Mouse (Mus musculus) thymus, postnatal 14 days (tissue): ENCODE data around the gene Gba.

ENCODE experiments used
- DNase-seq: peaks from one replicate; pipeline ENCODE4 v3.0.0; 2021

Gba gene

DNA sequence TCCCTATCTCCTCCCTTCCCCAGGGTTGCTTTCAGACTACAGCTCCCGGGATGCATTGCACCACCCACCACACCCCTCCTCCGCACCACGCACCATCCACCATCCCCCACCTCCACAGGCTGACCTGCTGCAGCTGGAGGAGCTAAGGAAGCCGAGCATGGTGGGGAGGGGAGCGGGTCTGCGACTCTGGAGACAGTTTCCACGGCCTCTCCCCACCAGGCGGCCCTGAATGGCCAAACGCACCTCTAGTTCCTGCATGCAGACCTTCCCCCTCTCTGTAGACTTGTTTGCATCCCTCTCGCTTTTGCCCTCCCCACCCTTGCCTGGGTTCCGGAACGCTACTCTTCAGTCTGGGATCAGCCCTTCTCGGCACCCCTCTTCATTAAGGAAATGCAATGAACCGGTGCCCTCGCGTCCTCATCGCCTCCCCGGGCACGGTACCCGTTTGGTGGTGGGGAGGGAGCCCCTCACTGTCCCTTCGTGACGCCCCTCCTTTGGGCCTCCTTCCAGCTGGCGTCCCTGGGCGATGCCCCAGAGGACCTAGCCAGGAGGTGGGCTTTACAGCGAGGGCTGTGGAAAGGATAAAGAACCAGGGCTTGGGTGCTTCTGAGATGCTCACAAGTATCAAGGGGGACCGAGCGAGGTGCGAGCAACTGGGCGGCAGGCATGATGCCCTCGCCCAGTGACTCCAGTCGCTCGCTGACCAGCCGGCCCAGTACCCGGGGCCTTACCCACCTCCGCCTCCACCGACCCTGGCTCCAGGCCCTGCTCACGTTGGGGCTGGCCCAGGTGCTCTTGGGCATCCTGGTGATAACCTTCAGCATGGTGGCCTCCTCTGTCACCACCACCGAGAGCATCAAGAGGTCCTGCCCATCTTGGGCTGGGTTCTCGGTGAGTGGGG, 19.4 kb upstream of the Gba start, which contains the start of gene Fam189b:
TSS of gene Fam189b (plus strand) at position 86 of the 901 bp plus-strand sequence.
- peak; percentile 92 for DNase-seq

- DNase-seq, result peak; percentile 31
Observed at GRCm38 (mm10) chr3:89183959-89184315, 18.8 kb upstream of the Gba start.

DNA sequence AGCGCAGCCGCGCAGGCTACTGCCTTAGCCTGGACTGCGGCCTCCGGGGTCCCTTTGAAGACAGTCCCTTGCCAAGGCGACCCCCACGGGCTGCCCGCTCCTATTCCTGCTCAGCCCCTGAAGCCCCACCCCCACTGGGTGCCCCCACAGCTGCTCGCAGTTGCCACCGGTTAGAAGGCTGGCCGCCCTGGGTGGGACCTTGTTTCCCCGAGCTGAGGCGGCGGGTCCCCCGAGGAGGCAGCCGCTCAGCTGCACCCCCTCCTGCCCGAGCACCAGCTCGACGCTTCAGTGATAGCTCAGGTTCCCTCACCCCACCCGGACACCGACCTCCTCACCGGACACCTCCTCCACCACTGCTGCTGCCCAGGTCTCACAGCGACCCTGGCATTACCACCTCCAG, 15.5 kb upstream of the Gba start:
- DNase-seq, result peak; percentile 89

DNA sequence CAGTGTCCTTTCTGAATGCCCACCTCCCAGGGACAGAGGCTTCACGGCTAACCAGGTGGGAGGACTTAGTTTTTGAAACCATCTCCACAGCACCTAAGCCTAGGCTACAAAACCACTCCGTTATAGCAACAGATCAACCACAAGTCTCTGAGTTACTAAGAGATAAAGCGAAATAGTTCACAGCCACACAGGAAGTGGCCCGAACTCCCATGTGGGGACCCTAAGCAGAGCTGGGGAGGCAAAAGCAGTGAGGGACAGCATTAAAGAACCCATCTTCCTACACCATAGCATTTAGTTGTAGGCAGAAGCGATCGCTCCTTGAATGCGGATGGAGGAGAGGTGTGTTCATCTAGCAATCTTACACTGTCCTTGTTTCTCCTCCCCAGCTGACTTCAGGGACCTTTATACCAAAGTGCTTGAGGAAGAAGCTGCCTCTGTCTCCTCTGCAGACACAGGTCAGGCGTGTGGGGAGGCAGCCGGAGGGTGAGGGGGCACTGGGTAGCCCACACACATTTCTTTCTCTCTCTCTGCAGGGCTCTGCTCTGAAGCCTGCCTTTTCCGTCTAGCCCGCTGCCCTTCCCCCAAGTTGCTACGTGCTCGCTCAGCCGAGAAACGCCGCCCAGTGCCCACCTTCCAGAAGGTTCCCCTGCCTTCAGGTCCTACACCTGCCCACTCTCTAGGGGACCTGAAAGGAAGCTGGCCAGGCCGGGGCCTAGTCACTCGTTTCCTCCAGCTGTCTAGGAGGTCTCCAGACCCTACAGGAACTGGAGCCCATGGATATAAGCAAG, 14.8 kb upstream of the Gba start:
- DNase-seq, result peak; percentile 76

GRCm38 (mm10) chr3:89188478-89188875, 14.3 kb upstream of the Gba start:
- DNase-seq, result peak; percentile 75

DNA sequence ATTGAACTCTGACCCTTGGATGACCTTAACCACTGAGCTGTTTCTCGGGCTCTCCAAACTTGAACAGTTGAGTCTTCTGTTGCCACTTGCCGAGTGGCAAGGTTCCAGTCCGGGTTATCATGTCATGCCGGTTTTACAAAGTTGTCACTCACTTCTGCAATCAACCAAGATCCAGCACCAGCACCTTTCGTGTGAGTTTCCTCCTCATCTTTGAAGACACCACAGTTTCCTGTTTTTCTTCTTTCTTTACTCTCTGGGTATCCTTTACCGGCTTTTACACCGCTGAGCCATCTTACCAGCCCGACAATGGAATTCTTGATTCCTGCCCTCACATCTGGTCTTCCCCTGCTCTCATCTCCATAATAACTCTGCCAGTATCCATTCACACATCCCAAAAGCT, 12.3 kb upstream of the Gba start:
- DNase-seq, result peak; percentile 62

DNA sequence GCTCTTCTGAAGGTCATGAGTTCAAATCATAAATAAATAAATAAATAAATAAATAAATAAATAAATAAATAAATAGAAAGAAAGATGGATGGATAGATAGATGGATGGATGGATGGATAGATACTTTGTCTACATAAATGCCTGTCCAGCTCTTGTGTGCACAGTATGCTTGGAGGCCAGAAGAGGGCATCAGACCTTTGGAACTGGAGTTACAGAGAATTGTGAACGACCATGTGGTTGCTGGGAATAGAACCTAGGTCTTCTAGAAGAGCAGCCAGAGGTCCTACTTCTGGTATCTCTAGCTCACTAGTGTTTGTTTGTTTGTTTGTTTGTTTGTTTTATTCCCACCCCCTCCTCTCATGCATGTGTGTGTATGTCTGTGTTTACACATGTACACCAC, 9.4 kb upstream of the Gba start:
- DNase-seq, result no peak

GRCm38 (mm10) chr3:89193853-89194252, 8.9 kb upstream of the Gba start:
- peak; percentile 78 for DNase-seq

DNA sequence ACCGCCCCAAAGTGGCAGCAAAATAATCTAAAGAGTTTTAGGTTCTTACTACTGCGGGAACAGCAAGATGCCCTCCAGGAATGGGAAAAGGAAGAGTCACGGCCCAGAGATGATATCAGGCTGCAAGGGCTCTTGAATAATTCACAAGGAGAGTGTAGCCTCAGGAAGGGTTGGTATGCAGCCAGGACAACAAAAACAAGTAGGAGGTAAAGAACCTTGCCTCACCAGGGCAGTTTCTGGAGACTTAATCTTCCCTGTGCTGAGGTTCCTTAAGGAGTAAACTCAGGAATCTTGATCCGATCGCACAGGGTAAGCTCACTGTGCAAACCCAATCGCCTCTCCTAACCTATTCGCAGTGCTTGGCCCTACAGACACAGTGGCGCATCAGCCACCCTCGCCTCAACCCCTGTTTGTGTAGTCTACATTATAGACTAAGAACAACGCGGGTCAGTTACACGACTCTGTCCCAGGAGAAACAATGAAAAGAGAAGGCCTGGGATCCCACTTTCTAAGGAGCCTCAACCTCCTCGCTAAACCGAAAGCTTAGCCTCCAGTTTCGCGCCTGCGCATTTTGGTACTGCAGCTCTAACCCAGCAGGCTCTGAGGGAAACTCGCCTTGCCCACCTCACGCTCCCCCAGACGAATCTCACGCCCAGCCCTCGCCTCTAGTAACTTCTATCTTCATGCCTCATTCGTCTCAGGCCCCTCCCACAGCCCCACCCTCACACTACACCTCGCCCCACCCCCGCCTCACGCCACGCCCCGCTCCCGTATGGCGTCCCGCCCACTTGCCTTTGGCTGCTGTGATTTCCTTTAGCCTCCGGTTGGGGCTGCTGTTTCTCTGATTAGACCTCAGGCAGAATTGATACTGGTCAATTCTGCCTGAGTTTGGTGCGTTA, 6.5 kb upstream of the Gba start:
- peak; percentile 94 for DNase-seq

GRCm38 (mm10) chr3:89199839-89200238, 2.9 kb upstream of the Gba start:
- no peak for DNase-seq

DNA sequence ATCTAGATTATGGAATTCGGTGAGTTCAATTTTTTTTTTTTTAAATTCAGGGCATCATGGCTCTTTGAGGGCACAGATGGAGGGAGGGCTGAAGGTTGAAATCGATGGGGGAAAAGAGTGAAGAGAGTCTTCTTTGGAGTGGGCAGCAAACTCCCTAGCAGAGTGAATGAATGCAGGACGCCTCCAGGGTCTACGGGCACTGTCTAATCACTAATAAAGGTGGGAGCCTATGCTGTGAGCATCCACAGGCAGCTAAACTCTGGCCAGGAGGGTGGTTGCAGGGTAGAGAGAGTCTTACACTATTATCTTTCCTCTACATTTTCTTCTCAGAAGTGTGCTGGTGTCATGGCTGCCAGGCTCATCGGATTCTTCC, 400 bp downstream of the Gba start:
- DNase-seq, result no peak

- no peak for DNase-seq
Observed at GRCm38 (mm10) chr3:89206079-89206478, 3.4 kb downstream of the Gba start.

DNA sequence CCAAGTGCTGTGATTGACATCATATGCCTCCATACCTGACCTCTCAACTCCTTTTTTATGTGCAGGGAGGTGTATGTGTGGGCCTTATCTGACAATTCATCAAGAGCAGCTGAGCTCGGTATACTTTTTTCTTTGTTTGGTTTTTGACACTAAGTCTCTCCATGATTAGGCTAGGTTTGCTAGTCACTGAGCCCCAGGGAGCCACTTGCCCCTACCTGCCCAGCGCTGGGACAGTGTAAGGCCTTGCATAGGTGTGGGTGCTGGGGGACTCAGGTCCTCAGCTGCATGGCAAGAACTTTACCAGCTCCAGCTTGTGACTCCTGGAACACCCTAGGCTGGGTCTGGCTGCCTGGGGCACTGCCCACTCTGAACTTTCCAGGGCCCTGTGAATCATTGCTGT, 4.0 kb downstream of the Gba start:
- DNase-seq, result no peak

- DNase-seq, result no peak
Observed at GRCm38 (mm10) chr3:89208075-89208657, 5.4 kb downstream of the Gba start.

GRCm38 (mm10) chr3:89208736-89209135, 6.0 kb downstream of the Gba start:
- no peak for DNase-seq

DNA sequence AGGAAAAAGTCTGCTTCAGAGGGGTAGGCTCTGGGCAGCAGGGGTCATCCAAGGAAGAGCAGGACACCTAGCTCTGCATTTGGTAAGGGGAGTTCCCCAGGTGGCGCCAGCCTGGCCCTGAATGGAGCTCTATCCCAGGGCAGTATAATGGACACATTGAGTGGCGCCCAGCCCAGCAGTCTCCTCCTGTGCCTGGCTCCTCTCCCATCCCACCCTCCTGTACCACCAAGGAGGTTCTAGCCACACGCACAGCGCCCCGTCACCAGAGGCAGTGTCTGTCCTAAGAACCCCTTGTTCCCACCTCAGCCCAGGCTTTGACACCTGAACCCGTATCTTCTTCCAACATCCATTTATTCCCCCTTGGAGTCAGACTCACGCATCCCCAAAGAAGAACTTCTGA, 7.0 kb downstream of the Gba start:
- no peak for DNase-seq

DNA sequence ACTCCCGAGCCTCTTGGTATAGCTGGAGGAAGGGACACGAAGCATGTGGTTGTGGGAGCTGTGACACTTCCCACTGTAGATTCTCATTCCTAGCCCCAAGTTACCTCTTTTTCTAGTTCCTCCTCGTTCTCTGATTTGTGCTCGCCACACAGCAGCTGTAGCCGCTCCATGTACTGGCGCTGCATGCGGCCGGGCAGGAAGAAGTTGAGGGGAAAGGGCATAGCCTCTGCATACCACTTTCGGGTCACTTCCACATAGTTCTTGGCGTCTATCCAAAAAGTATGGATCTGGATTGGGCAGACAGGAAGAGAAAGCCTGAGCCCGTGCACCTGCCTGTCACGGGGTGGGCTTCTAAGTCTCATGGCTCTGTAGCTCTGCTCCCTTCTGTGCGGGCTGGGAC, 7.4 kb downstream of the Gba start:
- DNase-seq, result no peak

DNA sequence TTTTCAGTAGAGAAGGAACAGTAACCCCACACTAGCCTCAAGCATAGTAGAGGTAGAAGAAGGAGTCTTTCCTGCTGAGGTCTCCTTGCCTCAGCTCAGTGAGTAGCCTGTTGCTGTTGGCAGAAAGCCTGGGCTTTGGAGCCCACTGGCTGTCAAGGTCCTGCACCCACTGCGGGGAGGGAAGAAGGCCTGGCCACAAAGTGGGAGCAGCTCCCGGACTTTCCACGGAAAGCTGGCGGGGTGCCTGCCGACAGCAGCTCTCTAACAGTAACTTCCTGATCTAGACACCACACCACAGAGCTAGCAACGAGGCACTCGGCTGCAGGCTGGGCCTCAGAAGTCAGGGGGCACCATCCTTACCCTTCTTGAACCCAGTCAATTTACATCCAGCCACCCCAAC, 8.0 kb downstream of the Gba start:
- no peak for DNase-seq

GRCm38 (mm10) chr3:89213803-89214530, 11.2 kb downstream of the Gba start:
- DNase-seq, result peak; percentile 89

DNA sequence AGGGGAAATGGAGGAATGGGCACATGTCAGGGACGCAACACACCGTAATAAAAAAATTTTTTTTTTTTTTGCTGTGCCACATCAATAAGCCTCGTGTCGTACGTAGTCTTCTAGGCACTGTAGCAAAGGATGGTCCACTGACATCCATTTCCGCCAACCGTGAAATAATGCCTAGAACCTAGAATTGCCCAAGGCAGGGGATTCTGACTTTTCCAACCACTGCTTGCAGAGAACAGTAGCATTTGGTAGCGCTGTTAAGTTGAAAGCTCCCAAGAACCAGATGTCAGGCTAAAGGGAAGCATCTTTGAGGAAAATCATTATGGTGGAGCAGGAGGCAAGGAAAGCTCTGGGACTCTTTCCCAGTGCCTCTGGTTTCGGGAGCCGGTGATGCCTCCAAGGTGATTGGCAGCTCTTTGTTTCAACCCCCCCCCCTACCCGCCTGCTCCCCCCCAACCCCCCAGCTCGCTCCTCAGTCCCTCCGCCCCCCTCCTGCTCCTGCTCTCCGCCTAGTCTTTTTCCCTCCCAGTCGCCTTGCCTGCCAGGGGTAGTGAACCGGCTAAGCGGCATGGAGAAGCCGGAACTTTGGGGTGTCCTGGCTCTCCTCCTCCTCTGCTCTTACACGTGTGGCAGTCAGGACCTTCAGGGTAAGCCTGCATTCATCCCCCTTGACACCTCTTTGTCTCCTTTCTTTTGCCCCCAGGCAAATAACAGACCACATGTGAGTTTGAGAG, 12.1 kb downstream of the Gba start, which contains the start of gene Thbs3:
TSS of gene Thbs3 (plus strand) at position 500 of the 731 bp plus-strand sequence.
- no peak for DNase-seq

DNA sequence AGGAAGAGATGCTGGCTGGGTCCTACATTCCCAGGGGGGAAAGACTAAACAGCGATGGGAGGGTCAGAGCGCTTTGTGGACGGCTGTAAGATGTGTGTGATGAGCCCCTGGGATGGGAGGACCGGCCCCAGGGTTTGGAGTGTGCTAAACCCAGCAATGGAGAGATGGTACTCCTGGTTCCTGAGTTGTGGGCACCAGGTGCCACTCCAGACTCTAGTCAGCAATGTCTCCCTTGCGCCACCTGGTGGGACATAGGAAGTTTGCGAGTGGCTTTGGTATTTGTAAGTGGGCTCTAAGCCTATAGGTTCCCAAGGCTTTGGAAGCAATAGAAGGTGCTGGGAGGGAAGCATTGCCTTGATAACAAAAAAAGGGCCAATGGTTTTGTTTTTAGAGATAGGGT, 13.1 kb downstream of the Gba start:
- peak; percentile 87 for DNase-seq
